ENCODE assay signal across 10 mouse cellular contexts in the genomic region with DNA sequence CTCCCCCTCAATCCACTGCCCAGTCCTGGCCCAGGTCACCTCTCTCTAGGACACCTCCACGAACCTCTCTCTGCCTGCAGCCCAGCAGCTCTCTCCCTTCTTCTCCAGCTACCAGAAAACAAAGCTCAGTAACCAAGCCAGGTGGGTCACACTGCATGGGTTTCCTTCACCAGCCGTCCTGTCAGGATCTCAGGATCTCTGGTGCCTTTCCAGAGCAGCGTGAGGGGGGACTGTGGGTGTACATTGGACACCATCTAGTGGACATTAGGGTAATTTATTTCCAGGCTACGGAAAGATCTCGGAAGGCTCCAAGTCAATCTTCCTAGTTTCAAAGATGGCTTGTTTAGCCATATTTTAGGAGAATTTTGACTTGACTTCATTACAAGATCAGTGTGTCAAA. TPM values are rescaled to one million over a fixed set of nuclear protein-coding genes. Genes with fewer than 3 reads are reported as not detected.
DNase-seq lines count a peak whose midpoint lies in the region; ATAC-seq and TF ChIP-seq lines count a peak whose summit lies in the region.
"Had no signal": no experiment of that assay in that cellular context is flagged by ENCODE, and none has a peak within 500 bp of the region (broad histone marks: within the 10 kb centered on the region; RNA-seq: fewer than 3 reads in every experiment).

No protein-coding gene starts in this region.

- no peak overlapping the region for H3K4me2 ChIP-seq in forebrain, embryonic 11.5 days (ENCODE audit: low read depth, low read length, severe bottlenecking)
- H3K4me2 ChIP-seq in forebrain, embryonic 15.5 days (replicated peaks) = no peak overlapping the region
- no peak overlapping the region for H3K4me2 ChIP-seq in hindbrain, embryonic 16.5 days (ENCODE audit: low read length)
- H3K4me2 ChIP-seq: heart, embryonic 13.5 days had no signal

- H3K9ac ChIP-seq in forebrain, embryonic 11.5 days (ENCODE audit: low read length) = no peak overlapping the region
- H3K9ac ChIP-seq in forebrain, embryonic 15.5 days (replicated peaks) = no peak overlapping the region
- no peak overlapping the region for H3K9ac ChIP-seq in hindbrain, embryonic 16.5 days (ENCODE audit: low read depth, low read length)
- H3K9ac ChIP-seq: heart, embryonic 13.5 days had no signal

- DNase-seq in forebrain, embryonic 11.5 days (ENCODE audit: low spot score) = peak; percentile 64
- DNase-seq in ES-CJ7 (ENCODE audit: low read depth, low spot score) = peak; percentile 58
- DNase-seq in lung, postnatal 36 days = peak; percentile 63
- DNase-seq in spleen, adult 12 weeks (ENCODE audit: low spot score) = no peak
- DNase-seq in urinary bladder, adult 2 months (ENCODE audit: low spot score) = no peak

- peaks cover 18% of the 10 kb centered on the region for H3K4me1 ChIP-seq in forebrain, embryonic 11.5 days (replicated peaks; ENCODE audit: control insufficient read depth, insufficient read depth, low read length)
- peaks cover 17% of the 10 kb centered on the region for H3K4me1 ChIP-seq in forebrain, embryonic 15.5 days
- peaks cover 6% of the 10 kb centered on the region; the same call in 1 of the 2 replicates for H3K4me1 ChIP-seq in cortical plate, adult 2 months (ENCODE audit: control insufficient read depth, insufficient read depth, low read length)
- H3K4me1 ChIP-seq in hindbrain, embryonic 16.5 days (ENCODE audit: control insufficient read depth, insufficient read depth, low read depth, low read length) = peaks cover 12% of the 10 kb centered on the region

- peaks cover 9% of the 10 kb centered on the region for H3K27me3 ChIP-seq in forebrain, embryonic 11.5 days (ENCODE audit: control insufficient read depth, insufficient read depth, low read length)
- no peaks in the 10 kb centered on the region for H3K27me3 ChIP-seq in forebrain, embryonic 15.5 days
- H3K27me3 ChIP-seq in hindbrain, embryonic 16.5 days (replicated peaks; ENCODE audit: control insufficient read depth, insufficient read depth, low read length) = no peaks in the 10 kb centered on the region

- TF ChIP-seq POLR2A in cortical plate, adult 2 months (IDR thresholded peaks at IDR 0.05; ENCODE audit: extremely low read depth, insufficient read depth, low read length) = no peak

- no peak overlapping the region for H3K27ac ChIP-seq in forebrain, embryonic 11.5 days (ENCODE audit: low read depth, low read length)
- H3K27ac ChIP-seq in forebrain, embryonic 15.5 days (replicated peaks) = no peak overlapping the region
- no peak overlapping the region for H3K27ac ChIP-seq in cortical plate, adult 2 months (ENCODE audit: insufficient read depth, low read length)
- no peak overlapping the region for H3K27ac ChIP-seq in hindbrain, embryonic 16.5 days (ENCODE audit: low read depth, low read length)
- H3K27ac ChIP-seq: heart, embryonic 13.5 days had no signal

- ATAC-seq in forebrain, embryonic 11.5 days (replicated peaks; ENCODE audit: low FRiP score) = no peak
- ATAC-seq in forebrain, embryonic 15.5 days (replicated peaks) = no peak
- ATAC-seq in hindbrain, embryonic 16.5 days = peak; percentile 48

- no peaks in the 10 kb centered on the region for H3K36me3 ChIP-seq in forebrain, embryonic 11.5 days (ENCODE audit: control insufficient read depth, insufficient read depth, low read length)
- H3K36me3 ChIP-seq in forebrain, embryonic 15.5 days = no peaks in the 10 kb centered on the region
- H3K36me3 ChIP-seq in hindbrain, embryonic 16.5 days (ENCODE audit: control insufficient read depth, insufficient read depth, low read length) = no peaks in the 10 kb centered on the region
- H3K36me3 ChIP-seq: heart, embryonic 13.5 days had no signal

- no peaks in the 10 kb centered on the region for H3K9me3 ChIP-seq in forebrain, embryonic 11.5 days (ENCODE audit: control insufficient read depth, low read length)
- H3K9me3 ChIP-seq in forebrain, embryonic 15.5 days = no peaks in the 10 kb centered on the region
- H3K9me3 ChIP-seq in hindbrain, embryonic 16.5 days (ENCODE audit: control insufficient read depth, low read length) = no peaks in the 10 kb centered on the region
- H3K9me3 ChIP-seq: heart, embryonic 13.5 days had no signal

- 18% methylated on average over 5 of the region's 5 CpGs for WGBS in forebrain, embryonic 11.5 days
- 17% methylated on average over 5 of the region's 5 CpGs for WGBS in forebrain, embryonic 15.5 days
- WGBS in hindbrain, embryonic 16.5 days = 11% methylated on average over 5 of the region's 5 CpGs

- peak; percentile 79 for TF ChIP-seq CTCF in cortical plate, adult 2 months (IDR thresholded peaks at IDR 0.05; ENCODE audit: extremely low read depth, insufficient read depth, low read length)

- no peak overlapping the region for H3K4me3 ChIP-seq in forebrain, embryonic 11.5 days (ENCODE audit: low read depth, low read length)
- H3K4me3 ChIP-seq in forebrain, embryonic 15.5 days = no peak overlapping the region
- H3K4me3 ChIP-seq in cortical plate, adult 2 months (ENCODE audit: insufficient read depth, low read length) = no peak overlapping the region
- no peak overlapping the region for H3K4me3 ChIP-seq in hindbrain, embryonic 16.5 days (ENCODE audit: low read length)
- H3K4me3 ChIP-seq: heart, embryonic 13.5 days; myocyte had no signal

RNA-seq across cellular contexts. Expression of a gene that starts 18.0 kb away (rescaled TPM):
- polyA plus RNA-seq in forebrain, embryonic 11.5 days (2014; fragmentation: Nextera tagmentation; extraction: Ambion mirVana) = 276 and 281 TPM in 2 replicates
- polyA plus RNA-seq in forebrain, embryonic 15.5 days (2015; fragmentation: Nextera tagmentation; extraction: Ambion mirVana) = 144 and 147 TPM in 2 replicates
- polyA plus RNA-seq in cortical plate, adult 2 months (2012; rRNA removed) = 55.9 and 62.9 TPM in 2 replicates
- 80.2 and 91.9 TPM in 2 replicates for polyA plus RNA-seq in hindbrain, embryonic 16.5 days (2015; fragmentation: Nextera tagmentation; extraction: Ambion mirVana)
- polyA plus RNA-seq in urinary bladder, adult 2 months (2012; rRNA removed) = 43.7 and 45.7 TPM in 2 replicates

Comparison
In these comparisons a context has a peak if more than half of its experiments do, and no peak if none do; other contexts are left out.
1. DNase-seq: peak in forebrain, embryonic 11.5 days (single experiment), ES-CJ7 (single experiment) and lung, postnatal 36 days (single experiment); none in spleen, adult 12 weeks (single experiment) and urinary bladder, adult 2 months (single experiment).